Mouse (Mus musculus): ENCODE results near the gene Snd1.

DNA sequence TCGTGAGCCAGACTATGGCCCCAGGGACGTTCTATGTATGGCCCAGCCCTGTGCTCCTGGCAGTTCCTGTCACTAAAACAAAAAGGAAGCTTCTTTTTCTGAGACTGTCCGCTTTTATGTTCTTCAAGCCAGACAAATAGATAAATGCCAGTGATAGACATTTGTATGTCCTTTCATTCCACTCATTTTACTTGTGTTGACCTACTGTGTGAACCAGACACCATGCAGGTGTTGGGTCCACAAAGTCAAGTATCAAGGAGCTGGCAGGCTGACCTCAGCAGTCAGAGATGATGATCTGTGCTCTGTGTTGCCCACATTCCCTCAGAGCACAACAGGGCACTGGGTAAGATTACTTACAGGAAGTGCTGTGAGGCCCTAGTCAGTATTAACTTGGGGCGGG, 381.9 kb downstream of the Snd1 start:
- TF ChIP-seq CTCF (conservative IDR thresholded peaks at IDR 0.05; ENCODE audit: low read length), result no peak
- TF ChIP-seq NANOG (IDR thresholded peaks at IDR 0.05; ENCODE audit: borderline replicate concordance, low read length), result no peak
- no peak for TF ChIP-seq POU5F1 (IDR thresholded peaks at IDR 0.05; ENCODE audit: borderline replicate concordance, low read length)

Data from E14TG2a.4 (cell line).